10 mouse cellular contexts compared by ENCODE assay signal in the genomic region with DNA sequence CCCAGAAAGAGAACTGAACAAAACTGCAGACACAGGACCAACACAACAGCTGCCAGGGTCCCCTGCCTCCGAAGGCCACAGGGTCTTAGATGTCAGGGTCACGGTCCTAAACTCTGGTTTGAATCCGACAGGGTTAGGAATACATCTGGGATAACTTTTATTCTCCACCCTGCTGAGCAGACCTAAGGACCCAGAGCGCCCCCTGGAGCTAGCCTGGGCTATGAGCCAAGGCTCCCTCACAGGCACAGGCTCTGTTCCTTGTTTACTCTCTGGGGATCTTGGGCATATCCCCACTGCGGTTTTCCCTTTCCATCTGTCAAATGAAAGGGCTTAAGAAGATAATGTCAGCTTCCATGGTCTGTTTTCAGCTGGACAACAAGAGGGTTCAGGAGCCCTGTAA. TPM values are rescaled to one million over a fixed set of nuclear protein-coding genes. Genes with fewer than 3 reads are reported as not detected.
DNase-seq lines count a peak whose midpoint lies in the region.
"Had no signal": no experiment of that assay in that cellular context is flagged by ENCODE, and none has a peak within 500 bp of the region (broad histone marks: within the 10 kb centered on the region; RNA-seq: fewer than 3 reads in every experiment).

No protein-coding gene starts in this region.

- DNase-seq in adrenal gland, adult 18-20 months (ENCODE audit: low spot score in 2 of 2): peak; percentile 43 to 52
- no peak for DNase-seq in adrenal gland, postnatal 4 days (ENCODE audit: low spot score in 2 of 2)
- DNase-seq in layer of hippocampus, adult 9-11 months: peak; percentile 49
- no peak for DNase-seq in layer of hippocampus, postnatal 36 days
- peak; percentile 62 for DNase-seq in adrenal gland, postnatal 10 days
- peak; percentile 64 for DNase-seq in lung, postnatal 14 days
- no peak for DNase-seq in cerebellum, adult 9-10 months
- DNase-seq in forebrain, embryonic 10.5 days (ENCODE audit: extremely low spot score, low spot score): no peak
- DNase-seq: cerebellum, adult 9-11 months had no signal

- no peak overlapping the region for H3K27ac ChIP-seq in forebrain, embryonic 10.5 days
- H3K27ac ChIP-seq: stomach, embryonic 15.5 days had no signal

- no peak overlapping the region for H3K4me3 ChIP-seq in forebrain, embryonic 10.5 days
- H3K4me3 ChIP-seq: stomach, embryonic 15.5 days had no signal

- no peaks in the 10 kb centered on the region for H3K36me3 ChIP-seq in forebrain, embryonic 10.5 days (replicated peaks)
- H3K36me3 ChIP-seq: stomach, embryonic 15.5 days had no signal

- peaks cover 6% of the 10 kb centered on the region; the same call in 1 of the 2 replicates for H3K9me3 ChIP-seq in forebrain, embryonic 10.5 days
- H3K9me3 ChIP-seq: stomach, embryonic 15.5 days had no signal

- WGBS in forebrain, embryonic 10.5 days: 54% methylated on average over 5 of the region's 5 CpGs

- no peaks in the 10 kb centered on the region for H3K4me1 ChIP-seq in forebrain, embryonic 10.5 days
- H3K4me1 ChIP-seq: stomach, embryonic 15.5 days had no signal

- no peaks in the 10 kb centered on the region for H3K27me3 ChIP-seq in forebrain, embryonic 10.5 days (ENCODE audit: poor library complexity, severe bottlenecking)
- H3K27me3 ChIP-seq: stomach, embryonic 15.5 days had no signal

RNA-seq across cellular contexts. Expression of gene Prkag2, which starts 59.1 kb away (rescaled TPM):
- total RNA-seq in adrenal gland, adult 18-20 months (2021): 10 to 100 TPM; 33.2 to 39.4 TPM
- total RNA-seq in adrenal gland, postnatal 4 days (2021): 10 to 100 TPM; 50.0 to 55.4 TPM
- total RNA-seq in layer of hippocampus, postnatal 36 days (2021): 100 to 1,000 TPM; 180 to 182 TPM
- total RNA-seq in adrenal gland, postnatal 10 days (2021): 100 to 1,000 TPM in 1 of 2 experiments, 10 to 100 TPM in 1; 76.5 to 129 TPM
- polyA plus RNA-seq in forebrain, embryonic 10.5 days (2016; fragmentation: Nextera tagmentation; extraction: Ambion mirVana): 45.0 and 48.4 TPM in 2 replicates

Comparison
In these comparisons a context has a peak if more than half of its experiments do, and no peak if none do; other contexts are left out.
1. DNase-seq: peak in adrenal gland, adult 18-20 months (2 of 2), layer of hippocampus, adult 9-11 months (single experiment), adrenal gland, postnatal 10 days (single experiment) and lung, postnatal 14 days (single experiment); none in adrenal gland, postnatal 4 days (0 of 2), layer of hippocampus, postnatal 36 days (0 of 2), cerebellum, adult 9-10 months (single experiment) and forebrain, embryonic 10.5 days (single experiment).